Mouse (Mus musculus) spleen, adult 2 months (tissue): ENCODE data around the gene Clk4. TPM values are rescaled to one million over a fixed set of nuclear protein-coding genes. Genes with fewer than 3 reads are reported as not detected.

Source experiments
- DNase-seq, 2 experiments: peaks; one replicate each; pipeline versions ENCODE4 v3.0.0 to v3.0.0-alpha.2; 2012 to 2021; ENCODE audit warnings: low spot score in 2 of 2, low read depth in 1 of 2
- H3K27ac ChIP-seq: fragments of 200-500 bp; 2 replicates; pipeline ENCODE4 v1.5.1; 2012; ENCODE audit warnings: low read length, inconsistent platforms; ENCODE audit not compliant: insufficient read depth
- H3K27me3 ChIP-seq: fragments of 200-500 bp; 2 replicates; pipeline ENCODE4 v1.6.1; 2012; ENCODE audit warnings: mild to moderate bottlenecking, moderate library complexity, low read length, inconsistent platforms; ENCODE audit not compliant: control insufficient read depth, insufficient read depth
- H3K36me3 ChIP-seq: fragments of 200-500 bp; 2 replicates; pipeline ENCODE4 v1.6.1; 2012; ENCODE audit warnings: mild to moderate bottlenecking, low read length, inconsistent platforms; ENCODE audit not compliant: control insufficient read depth, insufficient read depth
- H3K4me1 ChIP-seq: fragments of 200-500 bp; 2 replicates; pipeline ENCODE4 v1.6.1; 2011; ENCODE audit warnings: inconsistent platforms; ENCODE audit not compliant: control insufficient read depth, insufficient read depth, insufficient read length
- H3K4me3 ChIP-seq: fragments of 200-500 bp; 2 replicates; pipeline ENCODE4 v1.5.1; 2011; ENCODE audit warnings: mild to moderate bottlenecking, inconsistent platforms; ENCODE audit not compliant: insufficient read depth, insufficient read length; ENCODE audit errors: extremely low read depth
- CTCF ChIP-seq: fragments of 200-500 bp; IDR thresholded peaks from 2 replicates; pipeline ENCODE4 v1.5.1; 2011; ENCODE audit warnings: mild to moderate bottlenecking, inconsistent platforms; ENCODE audit not compliant: insufficient read depth, insufficient read length, insufficient replicate concordance; ENCODE audit errors: extremely low read depth
- POLR2A ChIP-seq: fragments of 200-500 bp; IDR thresholded peaks from 2 replicates; pipeline ENCODE4 v1.6.1; 2011; ENCODE audit warnings: low read depth, low read length, inconsistent platforms
- WGBS: fragments of 180-500 bp; shearing (Covaris S2); methylation state at CpG from one replicate; pipeline ENCODE4 v1.1.7; 2018; 5-methylcytosine and 5-hydroxymethylcytosine counted together
- polyA plus RNA-seq: library from polyadenylated mRNA; depleted of rRNA; stranded (reverse); fragments of >200 nt; gene quantifications from 2 replicates; pipeline ENCODE4 v1.2.3, GENCODE M21; 2012

The Clk4 gene
- polyA plus RNA-seq, 1 experiment: 24.3 TPM

DNA sequence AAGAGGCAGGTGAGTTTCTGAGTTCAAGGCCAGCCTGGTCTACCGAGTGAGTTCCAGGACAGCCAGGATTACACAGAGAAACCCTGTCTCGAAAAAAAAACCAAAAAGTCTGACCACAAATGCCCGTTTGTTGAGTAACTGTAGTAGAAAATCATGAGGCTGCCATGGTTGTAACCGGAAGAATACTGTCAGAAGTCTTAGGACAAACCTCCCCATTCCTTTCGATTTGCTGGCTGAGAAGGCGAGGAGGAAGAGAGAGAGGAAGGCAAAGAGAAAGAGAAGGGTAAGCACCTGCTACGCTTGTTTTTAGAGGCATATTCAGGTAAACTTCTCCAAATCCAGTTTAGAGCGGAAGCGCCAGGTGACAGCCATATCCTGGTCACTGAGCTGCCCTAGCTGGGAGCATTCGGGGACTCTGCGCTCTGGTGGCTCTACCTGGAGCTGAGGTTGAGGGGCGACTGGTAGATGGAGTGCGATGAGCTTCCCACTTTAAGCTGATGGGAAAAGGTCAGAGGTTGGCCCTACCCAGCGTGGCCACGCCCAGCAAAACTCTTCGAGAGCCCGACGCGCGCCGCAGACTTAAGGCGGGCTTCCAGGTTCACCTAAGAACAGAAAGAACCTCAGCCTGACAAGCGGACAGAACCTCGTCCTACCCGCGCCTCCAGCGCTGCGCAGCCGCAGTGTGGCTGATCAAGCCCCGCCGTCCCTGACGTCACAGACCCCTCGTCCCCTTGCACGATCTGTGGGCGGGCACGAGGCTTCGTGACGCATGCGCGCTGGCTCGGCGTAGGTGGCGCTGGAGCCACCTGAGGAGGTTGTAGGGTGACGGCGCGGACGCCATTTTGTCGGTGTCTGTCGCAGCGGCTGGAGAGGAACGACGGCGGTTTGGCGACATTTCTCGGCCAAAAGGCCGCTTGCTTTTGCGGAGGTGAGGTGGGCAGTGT, 1.1 kb downstream of the Clk4 start, which contains the start of gene BC049762:
Gene BC049762, minus strand, starts transcription at position 705 of the 944 bp plus-strand sequence.
- peak; percentile 92 for TF ChIP-seq POLR2A
- TF ChIP-seq CTCF: no peak
- no peaks in the 10 kb centered on the region for H3K27me3 ChIP-seq
- H3K4me3 ChIP-seq: peak within 1 kb of the TSS; percentile 90
- 0 out of 2 replicates have a peak, but pooled peaks cover 1% of the 10 kb centered on the region for H3K36me3 ChIP-seq
- peak; percentile 97 to 99 for DNase-seq
- 2% methylated on average over 57 of the region's 57 CpGs for WGBS
- peaks cover 9% of the 10 kb centered on the region; the same call in 1 of the 2 replicates for H3K4me1 ChIP-seq
- H3K27ac ChIP-seq: peak within 1 kb of the TSS; percentile 95

DNA sequence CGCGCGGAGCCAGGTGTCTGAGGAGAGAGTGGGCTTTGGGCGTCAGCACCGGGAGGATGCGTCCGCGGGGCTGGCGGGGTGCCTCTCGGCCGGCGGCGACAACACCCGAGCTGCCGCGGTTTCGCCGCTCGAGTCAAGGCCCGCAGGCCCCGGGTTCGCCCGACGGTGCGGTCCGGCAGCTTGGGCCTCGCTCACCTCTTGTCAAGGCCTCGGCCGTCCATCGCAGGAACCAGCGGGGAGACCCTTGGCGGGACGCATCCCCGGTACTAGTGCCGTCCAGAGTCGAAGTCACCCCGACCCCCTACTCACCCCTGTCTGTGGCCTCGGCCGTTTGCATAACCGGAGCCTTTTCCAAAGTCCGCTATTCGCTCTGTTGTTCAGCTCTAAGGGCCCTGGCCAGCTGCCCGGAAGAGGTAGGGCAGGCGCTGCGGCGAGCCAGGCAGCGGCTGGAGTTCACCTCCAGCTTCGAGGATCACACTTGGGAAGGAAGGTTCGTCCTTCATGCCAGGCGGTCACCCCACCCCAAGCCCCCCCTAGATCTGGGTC, 1.8 kb downstream of the Clk4 start:
- H3K27ac ChIP-seq: peak overlapping the region; percentile 95
- TF ChIP-seq POLR2A (no peak), CTCF (no peak)
- H3K4me3 ChIP-seq: peak overlapping the region; percentile 90
- peaks cover 1% of the 10 kb centered on the region; the same call in 1 of the 2 replicates for H3K36me3 ChIP-seq
- DNase-seq: no peak
- no peaks in the 10 kb centered on the region for H3K27me3 ChIP-seq
- peaks cover 9% of the 10 kb centered on the region; the same call in 1 of the 2 replicates for H3K4me1 ChIP-seq
- WGBS: under 1% methylated on average over 50 of the region's 50 CpGs

DNA sequence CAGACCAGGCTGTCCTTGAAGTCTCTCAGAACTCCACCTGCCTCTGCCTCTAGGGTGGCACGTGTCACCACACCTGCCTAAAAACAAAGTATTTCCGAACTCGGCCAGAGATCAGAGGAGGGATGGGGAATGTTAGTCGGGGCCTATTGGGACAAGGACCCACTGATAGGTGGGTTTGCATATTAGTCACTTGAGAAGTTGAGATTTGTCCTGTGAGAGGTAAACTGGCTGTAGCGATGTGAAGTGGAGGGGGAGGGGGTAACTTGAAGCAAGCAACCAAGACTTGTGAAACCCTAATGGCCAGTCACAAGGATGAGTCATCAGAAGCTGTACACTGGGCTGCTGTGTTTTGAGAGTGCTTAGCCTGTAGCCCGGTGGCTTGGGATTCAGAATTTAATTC, 2.8 kb downstream of the Clk4 start:
- DNase-seq: no peak
- Histone ChIP-seq H3K4me3 (peak overlapping the region; percentile 43; the same call in 1 of the 2 replicates), H3K27ac (no peak overlapping the region), H3K4me1 (peaks cover 9% of the 10 kb centered on the region; the same call in 1 of the 2 replicates), H3K36me3 (peaks cover 4% of the 10 kb centered on the region; the same call in 1 of the 2 replicates), H3K27me3 (no peaks in the 10 kb centered on the region)
- WGBS: 3% methylated on average over 6 of the region's 6 CpGs
- TF ChIP-seq POLR2A (no peak), CTCF (no peak)

DNA sequence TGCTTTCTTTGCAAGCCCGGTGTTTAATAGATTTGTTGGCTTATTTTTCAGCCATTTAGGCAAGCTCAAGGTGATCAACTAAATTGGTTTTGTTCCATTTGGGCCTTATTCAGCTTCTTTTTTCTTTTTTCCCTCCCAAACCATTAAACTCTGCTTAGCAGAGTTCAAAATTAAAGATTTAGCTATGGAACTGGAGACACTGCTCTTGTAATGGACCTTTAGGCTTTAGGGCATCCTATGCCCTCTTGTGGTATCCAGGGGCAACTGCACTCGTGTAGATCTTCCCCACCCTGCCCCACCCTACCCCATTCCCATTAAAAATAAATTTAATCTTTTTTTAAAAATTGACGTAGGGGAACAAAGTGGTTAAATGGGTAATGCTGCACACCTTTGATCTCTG, 3.8 kb downstream of the Clk4 start:
- DNase-seq: peak in 1 of 2 experiments; percentile 9
- TF ChIP-seq CTCF (peak; percentile 24; the same call in 1 of the 2 replicates), POLR2A (no peak)

DNA sequence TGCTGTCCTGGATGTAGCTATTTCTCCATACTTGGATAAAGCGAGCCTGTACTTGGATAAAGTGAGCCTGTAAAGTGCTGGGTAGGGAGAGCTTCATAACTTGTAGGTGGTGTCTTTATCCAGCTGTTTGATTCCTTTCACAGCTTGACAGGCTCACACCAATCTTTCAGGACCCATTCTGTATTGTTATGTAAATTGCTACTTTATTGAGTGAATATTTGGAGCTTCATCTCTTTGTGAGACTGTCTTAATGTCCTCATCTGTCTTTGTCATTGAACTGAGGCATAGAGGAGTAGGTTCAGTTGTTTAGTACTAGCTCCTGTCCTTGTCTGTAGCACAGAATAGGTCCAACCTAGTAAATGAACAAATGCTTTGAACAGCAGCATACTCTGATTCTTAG, 12.9 kb downstream of the Clk4 start:
- DNase-seq: no peak
- Histone ChIP-seq H3K36me3 (peaks cover 47% of the 10 kb centered on the region), H3K27me3 (no peaks in the 10 kb centered on the region), H3K4me3 (no peak overlapping the region), H3K27ac (no peak overlapping the region), H3K4me1 (no peaks in the 10 kb centered on the region)
- TF ChIP-seq POLR2A: no peak
- no peak for TF ChIP-seq CTCF
- 94% methylated on average over 1 of the region's 1 CpGs for WGBS

More for the DNA sequence above, 3.8 kb downstream of the Clk4 start:
- H3K4me3 ChIP-seq: no peak overlapping the region
- H3K27me3 ChIP-seq: no peaks in the 10 kb centered on the region
- H3K36me3 ChIP-seq: peaks cover 8% of the 10 kb centered on the region; the same call in 1 of the 2 replicates
- 28% methylated on average over 3 of the region's 3 CpGs for WGBS
- peaks cover 9% of the 10 kb centered on the region; the same call in 1 of the 2 replicates for H3K4me1 ChIP-seq
- no peak overlapping the region for H3K27ac ChIP-seq

DNA sequence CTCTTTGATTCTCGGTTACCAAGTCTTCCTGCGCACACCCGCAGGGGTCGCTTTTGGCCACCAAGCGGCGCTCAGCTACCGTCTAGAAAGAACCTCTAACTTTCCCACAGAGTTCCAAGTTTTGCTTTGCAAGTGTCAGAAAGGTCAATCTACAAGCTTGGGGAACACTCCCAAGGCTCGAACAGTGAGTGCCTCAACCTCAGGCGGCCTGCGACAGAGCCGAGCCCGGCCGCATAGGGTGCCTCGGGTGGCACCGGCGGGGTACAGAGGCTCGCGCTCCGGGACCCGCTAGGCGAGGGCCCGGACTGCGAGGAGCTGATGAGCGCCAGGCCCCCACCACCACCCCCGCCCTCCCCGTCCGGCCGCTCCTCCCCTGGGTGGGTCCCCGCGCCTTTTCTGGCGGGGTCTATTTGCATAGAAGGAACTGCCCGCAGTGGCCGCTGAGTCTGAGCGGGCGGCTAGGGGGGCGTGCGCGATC, 28.1 kb downstream of the Clk4 start, which contains the start of gene Col23a1:
Gene Col23a1, plus strand, starts transcription at position 357 of the 478 bp plus-strand sequence.
- peaks cover 6% of the 10 kb centered on the region for H3K27me3 ChIP-seq
- DNase-seq: peak in 1 of 2 experiments; percentile 44

More for the DNA sequence above, 28.1 kb downstream of the Clk4 start, which contains the start of gene Col23a1:
- H3K36me3 ChIP-seq: no peaks in the 10 kb centered on the region
- TF ChIP-seq CTCF (peak; percentile 57; the same call in 1 of the 2 replicates), POLR2A (no peak)
- H3K4me3 ChIP-seq: peak within 1 kb of the TSS; percentile 61
- 1% methylated on average over 38 of the region's 38 CpGs for WGBS
- H3K4me1 ChIP-seq: peaks cover 3% of the 10 kb centered on the region
- no peak within 1 kb of the TSS for H3K27ac ChIP-seq
